Mouse (Mus musculus) thymus, adult 2 months (tissue): ENCODE results near the gene Morn1.

Source experiments
- CTCF ChIP-seq: fragments of 200-500 bp; IDR thresholded peaks from 2 replicates; pipeline ENCODE4 v1.5.1; 2012; ENCODE audit warnings: mild to moderate bottlenecking, control low read depth, low read length, moderate library complexity, borderline replicate concordance; ENCODE audit not compliant: control insufficient read depth, poor library complexity, insufficient read depth; ENCODE audit errors: extremely low read depth
- POLR2A ChIP-seq: fragments of 200-500 bp; IDR thresholded peaks from 2 replicates; pipeline ENCODE4 v1.6.1; 2012; ENCODE audit warnings: mild to moderate bottlenecking, low read length, control low read depth, moderate library complexity; ENCODE audit not compliant: control insufficient read depth, poor library complexity, insufficient read depth; ENCODE audit errors: extremely low read depth

DNA sequence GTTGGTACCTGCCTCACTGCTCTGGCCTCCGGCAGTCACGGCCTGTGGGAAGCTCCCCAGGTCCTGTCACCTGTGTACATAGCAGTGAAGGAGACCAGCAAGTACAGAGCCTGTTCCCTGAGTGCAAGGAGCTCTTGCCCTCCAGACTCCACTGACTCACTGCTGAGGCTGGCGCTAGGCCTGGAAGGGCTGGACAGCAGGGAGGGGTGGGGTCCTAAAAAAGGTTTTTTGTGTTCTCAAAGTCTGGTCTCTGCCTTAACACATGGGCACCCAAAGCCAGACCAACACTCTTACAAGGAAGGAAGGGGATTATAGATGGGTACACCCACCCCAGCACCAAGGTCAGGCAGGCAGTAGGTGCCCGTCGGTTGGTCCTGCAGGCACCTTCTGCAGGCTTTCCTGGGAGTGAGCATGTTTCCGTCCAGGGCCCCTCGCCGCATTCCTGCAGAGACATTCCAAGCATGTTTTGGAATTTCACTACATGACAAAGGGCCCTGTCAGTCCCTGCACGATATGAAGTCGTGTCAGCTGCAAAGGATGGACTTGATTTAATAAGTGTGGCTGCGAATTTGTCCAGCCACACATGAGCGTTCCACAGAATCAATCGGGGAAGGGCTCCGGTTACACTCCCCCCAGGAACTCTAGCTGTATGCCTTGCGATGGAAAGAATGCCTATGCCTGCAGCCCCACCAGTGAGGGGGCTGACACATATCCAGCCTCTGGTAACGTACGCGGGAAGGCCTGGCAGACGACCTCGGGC lies 47.5 kb downstream of the Morn1 start:
- TF ChIP-seq CTCF (no peak), POLR2A (no peak)
